Mouse (Mus musculus) megakaryocyte, embryonic 14.5 days (primary cell): ENCODE results near the gene Cul7.

Experiments
- FLI1 ChIP-seq: IDR thresholded peaks from 2 replicates; pipeline ENCODE4 v1.6.1; 2012; ENCODE audit warnings: low read length, inconsistent platforms, mixed read lengths
- GATA1 ChIP-seq: IDR thresholded peaks from 3 replicates; pipeline ENCODE4 v1.6.1; 2012; ENCODE audit warnings: mixed read lengths, low read length, inconsistent platforms, borderline replicate concordance

DNA sequence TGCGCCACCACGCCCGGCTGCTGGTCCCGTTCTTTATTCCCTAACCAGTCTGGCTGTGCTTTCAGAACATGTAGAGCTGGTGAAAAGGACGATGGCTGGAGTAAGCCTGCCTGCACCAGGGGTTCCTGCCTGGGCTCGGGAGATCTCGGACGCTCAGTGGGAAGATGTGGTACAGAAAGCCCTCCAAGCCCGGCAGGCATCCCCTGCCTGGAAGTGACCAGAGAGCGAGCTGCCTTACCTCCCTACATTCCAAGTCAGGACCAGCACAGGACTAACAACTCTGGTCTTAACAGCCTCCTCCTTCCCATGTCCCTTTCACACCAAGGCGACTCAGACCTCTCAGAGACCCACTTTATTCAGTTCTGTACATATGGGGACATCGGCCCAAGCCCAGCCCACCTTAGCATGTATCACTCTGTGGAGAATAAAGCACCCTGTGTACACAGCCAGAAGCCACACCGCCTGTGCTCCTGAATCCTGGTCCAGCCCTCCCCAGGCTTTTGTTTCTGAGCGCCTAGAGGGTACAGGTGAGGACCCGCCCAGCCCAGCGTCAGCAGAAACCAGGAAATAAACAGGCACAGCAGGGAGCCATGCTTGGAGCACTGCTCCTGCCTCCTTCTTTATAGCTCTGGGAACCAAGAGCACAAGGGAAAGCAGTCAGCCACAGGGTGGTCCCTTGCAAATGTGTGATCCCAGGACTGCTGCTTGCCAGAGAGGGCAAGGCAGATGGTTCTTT is 32.7 kb downstream of the Cul7 start:
- no peak for TF ChIP-seq GATA1
- no peak for TF ChIP-seq FLI1
